Mouse (Mus musculus) frontal cortex, postnatal 25 days (tissue): ENCODE measurements around the gene Uckl1.

ENCODE experiments used
- DNase-seq, 2 experiments: peaks; one replicate each; pipeline ENCODE4 v3.0.0; 2022; ENCODE audit warnings: low spot score in 2 of 2

The Uckl1 gene

DNA sequence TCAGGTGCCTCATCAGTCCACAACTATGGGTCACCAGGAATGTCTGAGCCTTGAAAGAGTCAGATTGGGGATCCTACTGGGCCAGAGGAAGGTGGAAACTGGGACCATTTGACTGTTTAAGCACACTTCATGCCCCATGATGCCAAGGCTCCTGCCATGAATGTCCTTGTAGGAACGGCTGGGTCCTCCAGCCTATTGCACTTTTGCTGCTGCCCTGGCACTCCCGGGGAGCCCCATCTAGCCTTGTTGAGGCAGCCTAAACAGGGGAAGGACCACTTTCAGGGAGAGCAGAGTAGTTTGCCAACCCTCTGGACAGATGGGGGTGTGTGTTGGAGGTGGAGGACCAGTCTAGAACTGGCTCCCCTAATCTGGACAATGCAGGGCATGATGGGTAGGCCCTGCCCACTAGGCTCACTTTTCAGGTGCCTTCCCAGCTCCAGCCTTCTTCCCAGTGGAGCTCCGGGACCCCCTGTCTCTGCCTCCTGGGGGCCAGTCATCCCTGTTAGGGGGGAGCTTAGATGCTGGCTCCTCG is at the start of gene Uckl1:
TSS of gene Uckl1 (minus strand) at position 482 of the 532 bp plus-strand sequence.
- DNase-seq: peak in 1 of 2 experiments; percentile 2

DNA sequence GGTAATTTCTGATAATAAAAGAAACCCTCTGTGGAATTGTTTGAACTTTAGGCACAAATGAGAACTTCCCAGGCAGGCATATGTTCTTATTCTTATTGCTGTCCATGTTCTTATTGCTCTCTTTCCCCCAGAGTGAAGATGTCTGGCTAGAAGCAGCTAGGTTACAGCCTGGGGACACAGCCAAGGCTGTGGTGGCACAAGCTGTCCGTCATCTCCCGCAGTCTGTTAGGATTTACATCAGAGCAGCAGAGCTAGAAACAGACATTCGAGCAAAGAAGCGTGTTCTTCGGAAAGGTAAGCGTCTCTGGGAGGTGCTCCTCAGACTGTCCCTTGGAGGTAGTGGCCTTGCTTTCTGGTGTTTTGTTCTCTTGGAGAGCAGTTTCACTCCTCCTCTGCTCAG is 47.9 kb upstream of the Uckl1 start:
- no peak for DNase-seq

DNA sequence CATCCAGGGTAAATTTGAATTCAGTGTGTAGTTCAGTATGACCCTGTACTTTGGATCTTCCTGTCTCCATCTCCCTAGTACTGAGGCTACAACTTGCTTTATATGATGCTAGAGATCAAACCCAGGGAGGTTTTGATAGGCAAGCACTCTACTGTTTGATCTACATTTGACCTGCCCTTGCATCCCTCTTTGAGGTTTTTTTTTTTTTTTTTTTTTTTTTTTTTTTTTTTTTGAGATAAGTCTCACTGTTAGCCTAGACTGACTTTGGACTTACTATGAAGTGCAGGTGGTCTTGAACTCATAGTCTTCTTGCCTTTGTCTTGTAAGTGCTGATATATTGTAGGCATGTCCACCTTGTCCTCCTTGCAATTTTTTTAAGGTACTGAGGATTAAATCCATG is 43.8 kb upstream of the Uckl1 start:
- no peak for DNase-seq

DNA sequence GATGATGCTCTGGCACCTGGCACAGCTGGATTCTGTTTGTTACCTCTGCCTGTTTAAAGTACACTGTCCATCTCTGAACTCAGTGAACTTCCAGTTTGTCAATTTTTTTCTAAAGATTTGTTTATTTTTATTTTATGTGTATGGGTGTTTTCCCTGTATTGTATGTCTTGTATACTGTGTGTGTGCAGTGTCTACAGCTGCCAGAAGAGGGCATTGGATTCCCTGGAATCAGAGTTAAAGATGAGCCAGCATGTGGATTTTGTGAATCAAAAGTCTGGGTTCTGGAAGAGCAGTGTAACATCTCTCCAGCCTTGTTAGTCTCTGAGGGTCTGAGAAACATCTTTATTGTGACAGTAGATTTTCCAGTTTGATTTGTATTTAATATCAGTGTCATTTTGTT is 38.7 kb upstream of the Uckl1 start:
- no peak for DNase-seq

DNA sequence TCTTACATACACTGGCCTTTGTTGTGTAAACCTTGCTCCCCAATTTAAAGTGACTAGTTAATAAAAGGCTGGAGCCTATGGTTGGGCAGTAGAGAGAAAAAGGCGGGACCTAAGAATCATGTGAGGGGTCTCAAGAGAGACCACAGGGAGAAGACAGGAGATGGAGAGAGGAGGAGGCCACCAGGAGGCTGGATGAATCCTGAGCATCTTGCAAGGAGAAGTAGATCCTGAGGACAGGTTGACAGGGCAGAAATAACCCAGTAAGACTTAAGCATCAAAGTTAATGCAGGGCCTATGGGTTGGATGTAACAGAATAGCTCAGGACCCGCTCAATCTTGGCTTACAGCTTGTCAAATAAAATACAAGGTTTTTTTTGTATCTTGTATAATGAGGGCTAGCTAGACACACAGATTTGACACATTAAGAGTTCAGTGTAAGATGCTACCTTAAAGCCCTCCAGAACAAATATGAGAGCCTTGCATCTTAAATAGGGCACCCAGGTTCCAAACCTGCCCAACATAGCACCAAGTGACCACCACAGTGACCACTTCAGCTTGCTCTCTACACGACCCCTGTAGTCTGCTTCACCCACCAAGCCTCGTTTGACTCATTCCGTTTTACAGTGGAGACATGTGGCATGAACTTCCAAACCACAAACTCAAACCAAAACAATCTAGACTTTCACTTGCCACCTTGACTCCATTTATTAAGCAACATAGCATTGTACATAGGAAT is 34.2 kb upstream of the Uckl1 start:
- no peak for DNase-seq

GRCm38 (mm10) chr2:181602367-181602766 is 17.7 kb upstream of the Uckl1 start:
- DNase-seq: no peak

- no peak for DNase-seq
These were observed 17.1 kb upstream of the Uckl1 start for GRCm38 (mm10) chr2:181601751-181602145.

- DNase-seq: peak; percentile 93 to 95
These were observed 16.4 kb upstream of the Uckl1 start for GRCm38 (mm10) chr2:181600828-181601750.

DNA sequence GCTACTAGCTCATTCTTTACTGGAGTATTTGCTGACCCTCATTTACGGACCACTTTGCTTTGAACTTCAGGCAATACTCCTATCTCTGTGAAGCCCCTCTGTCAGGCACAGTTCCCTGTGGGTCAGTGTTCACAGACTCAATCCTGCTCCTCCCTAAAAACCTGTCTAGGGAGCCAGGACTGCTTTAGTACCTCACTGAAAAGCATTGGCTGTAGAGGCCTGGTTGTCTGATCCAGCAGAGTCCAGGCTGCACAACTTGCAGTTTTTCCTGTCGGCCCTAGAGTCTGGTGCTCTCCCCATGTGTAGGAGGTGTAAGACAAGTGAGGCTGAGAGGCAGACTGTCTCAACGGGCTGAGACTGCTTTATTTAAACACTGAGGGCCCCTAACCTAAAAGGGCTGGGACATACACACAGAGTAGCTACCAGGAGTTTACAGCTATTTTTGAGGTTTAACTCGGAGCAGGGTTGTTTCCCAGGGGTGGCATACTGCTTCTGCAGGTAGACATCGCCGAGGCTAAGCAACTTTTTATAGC is 15.6 kb upstream of the Uckl1 start:
- no peak for DNase-seq

DNA sequence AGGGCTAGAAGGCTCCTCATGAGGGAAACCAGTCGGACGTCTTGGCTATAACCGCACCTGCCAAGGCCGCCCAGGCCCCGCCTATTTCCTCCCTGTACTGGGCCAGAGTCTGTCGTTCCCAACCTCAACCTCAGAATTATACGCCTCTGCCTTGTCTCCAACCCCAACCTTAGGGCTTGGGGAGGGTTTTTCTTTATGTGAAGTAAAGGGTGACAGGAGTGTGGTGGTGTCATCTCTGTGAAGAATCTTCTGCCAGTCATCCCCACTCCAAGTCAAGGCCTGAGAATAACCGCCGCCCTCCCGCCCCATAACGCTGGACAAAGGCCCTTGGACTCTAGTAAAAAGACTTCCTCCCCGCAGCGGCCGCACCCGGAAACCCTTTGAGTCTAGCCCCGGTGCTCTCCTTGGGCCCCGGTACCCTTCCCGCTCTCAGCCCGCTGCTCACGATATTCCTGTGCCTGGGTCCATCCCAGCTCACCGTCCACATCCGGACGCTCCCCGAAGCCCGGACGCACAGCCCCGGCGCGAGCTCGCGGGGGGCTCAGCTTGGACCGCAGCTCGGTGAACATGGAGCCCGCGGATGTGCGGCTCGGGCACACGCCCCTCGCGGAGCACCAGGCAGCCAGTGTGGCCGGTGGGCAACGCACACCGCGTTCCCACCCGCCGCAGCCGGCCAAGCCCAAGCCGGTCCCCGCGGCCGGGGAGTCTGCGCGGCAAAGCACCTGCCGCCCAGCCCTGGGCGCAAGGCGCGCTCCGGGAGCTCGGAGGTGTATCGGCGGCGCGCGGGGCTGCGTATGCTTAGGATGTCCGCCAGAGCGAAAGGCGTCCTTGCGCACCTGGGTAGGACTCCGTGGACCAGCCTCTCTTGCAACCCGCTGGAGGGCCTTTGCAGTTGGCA is 14.0 kb upstream of the Uckl1 start, which contains the start of gene Samd10:
TSS of gene Samd10 (minus strand) at position 759 of the 898 bp plus-strand sequence.
- no peak for DNase-seq

- DNase-seq: no peak
These were observed 12.8 kb upstream of the Uckl1 start for GRCm38 (mm10) chr2:181597378-181598061.

DNA sequence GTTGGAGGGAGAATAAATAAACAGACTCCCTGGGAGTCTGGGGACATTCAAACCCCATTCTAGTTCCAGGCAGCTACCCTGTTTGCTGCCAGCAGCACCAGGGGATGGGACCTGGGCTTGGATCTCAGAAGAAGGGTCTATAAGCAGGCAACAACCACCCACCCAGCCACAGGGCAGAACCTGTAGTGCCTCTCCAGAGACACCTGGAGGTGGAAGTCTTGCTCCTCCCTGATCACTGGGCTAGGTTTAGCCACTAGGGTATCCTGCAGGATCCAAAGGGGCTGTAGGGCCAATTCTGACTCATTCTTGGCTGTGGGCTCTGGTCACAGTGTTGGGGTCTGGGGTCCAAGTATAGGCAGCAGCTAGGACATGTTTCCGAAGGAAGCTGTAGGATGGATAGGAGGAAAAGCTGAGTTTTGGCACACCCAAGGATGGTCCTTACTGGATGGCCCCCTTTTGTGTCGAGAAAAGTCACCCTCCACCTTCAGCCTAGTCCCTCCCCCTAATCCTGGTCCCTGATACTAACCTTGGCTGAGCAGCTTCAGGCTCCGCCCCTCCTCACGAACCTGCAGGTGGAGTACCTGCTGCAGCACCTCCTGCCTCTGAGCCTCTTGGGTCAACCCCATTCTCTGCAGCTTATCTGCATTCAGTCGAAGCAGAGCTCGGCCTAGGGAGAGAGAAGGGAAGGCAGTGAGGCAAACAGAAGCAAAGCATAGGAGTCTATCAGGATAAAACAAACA is 11.7 kb upstream of the Uckl1 start:
- no peak for DNase-seq

- no peak for DNase-seq
These were observed 10.4 kb upstream of the Uckl1 start for GRCm38 (mm10) chr2:181594946-181595696.

GRCm38 (mm10) chr2:181593937-181594336 is 9.2 kb upstream of the Uckl1 start:
- no peak for DNase-seq

- DNase-seq: no peak
These were observed 8.3 kb upstream of the Uckl1 start for GRCm38 (mm10) chr2:181593042-181593421.

DNA sequence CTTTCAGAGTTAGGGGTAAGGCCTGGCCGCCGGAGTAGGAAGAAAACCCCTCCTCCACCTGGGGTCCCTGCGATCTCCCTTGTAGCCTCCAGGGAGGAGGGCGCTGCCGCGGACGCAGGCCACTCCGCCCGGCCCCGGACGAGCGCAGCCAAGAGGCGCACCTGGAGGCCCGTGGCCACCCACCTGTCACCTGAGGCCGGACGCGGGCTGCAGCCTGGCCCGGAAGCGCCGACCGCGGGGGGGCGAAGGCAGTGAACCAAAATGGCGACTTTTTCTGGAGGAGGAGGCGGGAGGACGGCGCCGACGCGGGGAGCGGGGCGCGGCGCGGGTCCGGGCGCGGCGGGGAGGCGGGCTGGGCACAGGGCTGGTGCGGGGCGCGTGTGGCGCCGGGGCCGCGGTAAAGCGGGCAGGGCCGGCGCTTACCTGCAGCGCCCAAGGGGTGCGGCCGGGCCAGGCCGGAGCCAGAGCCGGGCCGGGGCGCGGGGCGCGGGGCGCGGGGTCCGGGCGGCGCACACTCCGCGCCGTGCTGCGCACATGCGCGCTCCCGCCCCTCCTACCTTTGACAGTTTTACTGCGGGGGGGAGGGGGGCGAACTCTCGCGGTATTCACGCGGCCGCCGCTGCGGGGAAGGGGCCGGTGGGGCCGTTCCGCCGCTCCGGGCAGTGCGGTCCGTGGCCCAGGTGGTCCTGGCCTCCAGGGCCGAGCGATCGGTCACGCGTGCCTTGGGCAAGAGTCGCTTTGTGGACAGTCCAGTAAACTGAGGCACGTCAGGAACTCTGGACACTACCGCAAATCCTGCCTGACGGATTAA is 7.7 kb upstream of the Uckl1 start, which contains the start of gene Zfp512b:
TSS of gene Zfp512b (minus strand) at position 573 of the 811 bp plus-strand sequence.
- DNase-seq: peak in 1 of 2 experiments; percentile 48

DNA sequence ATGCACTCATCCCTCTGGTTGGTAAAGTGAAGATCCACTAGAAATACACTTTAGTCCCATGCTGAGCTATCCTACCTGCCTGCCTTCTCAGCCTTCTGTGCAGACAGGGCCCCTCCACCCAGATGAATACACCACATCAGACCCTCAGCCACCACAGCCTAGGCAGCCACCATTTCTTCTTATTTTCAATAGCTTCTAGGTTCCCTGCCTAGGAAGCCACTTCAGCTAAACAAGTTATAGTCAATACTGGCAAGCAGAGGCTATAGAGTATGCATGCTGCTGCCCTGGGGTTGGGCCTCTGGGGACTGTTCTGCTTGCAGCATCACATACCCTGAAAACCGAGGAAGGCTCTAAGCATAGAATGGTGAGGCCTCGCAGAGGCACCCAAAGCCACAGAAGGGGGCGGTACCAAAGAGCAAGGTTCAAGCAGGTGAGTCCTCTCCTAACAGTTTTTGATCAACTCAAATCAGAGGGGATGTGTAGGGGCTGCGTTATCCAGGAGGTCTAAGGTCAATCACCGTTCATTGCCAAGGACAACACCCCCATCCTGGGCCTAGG is 6.9 kb upstream of the Uckl1 start, which contains the start of gene Prpf6:
TSS of gene Prpf6 (plus strand) at position 341 of the 558 bp plus-strand sequence.
- DNase-seq: no peak

DNA sequence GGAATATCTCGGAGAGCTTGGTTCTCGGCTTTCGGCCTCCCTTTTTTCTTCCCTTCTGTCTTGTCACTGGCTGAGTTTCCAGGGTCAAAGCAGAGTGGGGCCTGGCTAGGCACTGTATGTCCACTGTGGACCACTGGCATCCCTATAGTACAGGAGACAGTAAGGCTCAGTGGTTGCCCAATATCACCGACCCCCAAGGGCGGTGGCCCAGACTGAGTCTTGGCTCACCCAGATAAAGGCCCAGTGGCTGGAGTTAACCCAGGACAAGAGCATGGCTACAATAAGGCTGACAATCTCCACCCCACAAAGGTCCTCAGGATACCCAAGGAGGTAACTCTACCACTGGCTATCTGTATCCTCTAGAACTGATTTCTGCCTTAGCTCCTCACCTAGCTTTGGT is 5.8 kb upstream of the Uckl1 start:
- DNase-seq: no peak
